Mouse (Mus musculus): ENCODE data around the gene Pcsk4.
"Not testable (repeated sequence)": the region's sequence is repeated elsewhere in the genome, so short reads cannot be mapped to it uniquely, and the experiment has no call there.

Gene Pcsk4

DNA sequence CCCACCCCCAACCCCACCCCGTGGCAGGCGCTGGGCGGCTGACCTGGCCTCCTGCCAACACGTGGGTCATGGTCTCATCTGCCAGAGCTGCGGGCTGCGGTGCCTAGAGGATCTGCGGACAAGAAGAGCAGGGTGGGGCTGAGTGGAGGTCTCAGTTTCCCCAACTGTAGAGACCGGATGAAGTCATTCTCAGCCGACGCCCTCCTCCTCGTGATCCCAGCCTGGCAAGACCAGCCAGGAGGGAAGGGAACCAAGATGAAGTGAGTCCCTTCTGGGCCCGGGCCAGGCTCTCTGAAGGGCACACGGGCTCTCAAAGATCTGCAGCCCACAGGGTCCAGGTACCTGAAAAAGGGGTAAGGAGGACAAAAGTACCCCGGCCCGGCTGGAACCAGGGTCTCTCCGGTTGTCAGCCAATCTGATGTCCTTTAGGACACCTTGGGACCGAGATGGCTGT lies 18.2 kb upstream of the Pcsk4 start:
- DNase-seq, result peak in 1 of 2 experiments; percentile 29

DNA sequence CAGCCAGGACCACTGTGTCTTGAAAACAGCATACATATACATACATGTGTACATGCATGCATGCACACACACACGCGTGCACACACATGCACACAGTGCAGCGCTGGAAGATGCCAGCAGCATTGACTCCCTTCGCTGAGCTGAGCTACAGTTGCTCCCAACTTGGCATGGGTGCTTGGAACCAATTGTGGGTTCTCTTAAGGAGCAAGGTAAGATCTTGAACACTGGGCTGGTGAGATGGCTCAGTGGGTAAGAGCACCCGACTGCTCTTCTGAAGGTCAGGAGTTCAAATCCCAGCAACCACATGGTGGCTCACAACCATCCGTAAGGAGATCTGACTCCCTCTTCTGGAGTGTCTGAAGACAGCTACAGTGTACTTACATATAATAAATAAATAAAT lies 16.6 kb upstream of the Pcsk4 start:
- not testable (repeated sequence) for DNase-seq

DNA sequence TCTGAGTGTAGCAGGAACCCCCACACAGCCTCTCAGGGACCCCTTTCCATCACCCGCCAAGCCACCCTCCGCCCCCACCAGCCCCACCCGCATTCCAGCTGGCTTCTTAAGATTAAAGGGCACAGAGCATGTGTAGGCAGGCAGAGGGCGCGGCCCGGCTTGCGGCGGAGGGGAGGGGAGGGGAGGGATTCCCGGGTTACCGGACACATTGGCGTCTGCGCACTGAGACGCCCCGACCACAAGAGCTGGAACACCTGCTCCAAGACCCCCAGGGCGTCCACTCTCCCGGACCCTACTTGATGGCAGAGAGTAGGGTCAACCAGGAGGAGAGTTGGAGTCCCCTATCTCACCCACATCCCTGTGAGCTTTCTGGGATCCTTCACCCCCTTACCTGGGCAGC lies 15.8 kb upstream of the Pcsk4 start:
- peak; percentile 41 to 55 for DNase-seq

DNA sequence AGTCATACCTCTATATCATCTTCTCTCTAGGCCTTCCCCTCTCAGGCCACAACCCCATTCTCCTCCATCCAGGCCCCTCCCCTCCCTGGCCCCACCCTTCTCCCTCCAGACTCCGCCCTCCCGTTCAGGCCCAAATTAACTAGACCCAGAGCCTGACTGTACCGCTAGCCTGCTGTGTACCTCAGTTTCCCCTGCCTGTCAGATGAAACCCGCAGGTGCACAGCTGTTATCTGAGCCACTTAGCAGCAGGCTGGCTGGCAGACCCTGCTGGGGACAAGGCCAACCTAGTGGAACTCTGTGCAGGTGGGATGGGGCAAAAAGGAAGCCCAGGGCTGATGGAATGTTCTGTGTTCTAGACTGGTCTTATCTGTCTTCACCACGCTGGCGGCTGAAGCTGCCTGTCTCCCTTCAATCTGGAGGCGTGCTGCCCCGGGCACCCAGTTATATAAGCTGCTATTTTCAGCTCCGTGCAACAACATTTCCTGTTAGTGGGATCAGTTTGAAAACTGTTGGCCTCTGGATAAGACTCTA lies 14.9 kb upstream of the Pcsk4 start:
- no peak for DNase-seq

DNA sequence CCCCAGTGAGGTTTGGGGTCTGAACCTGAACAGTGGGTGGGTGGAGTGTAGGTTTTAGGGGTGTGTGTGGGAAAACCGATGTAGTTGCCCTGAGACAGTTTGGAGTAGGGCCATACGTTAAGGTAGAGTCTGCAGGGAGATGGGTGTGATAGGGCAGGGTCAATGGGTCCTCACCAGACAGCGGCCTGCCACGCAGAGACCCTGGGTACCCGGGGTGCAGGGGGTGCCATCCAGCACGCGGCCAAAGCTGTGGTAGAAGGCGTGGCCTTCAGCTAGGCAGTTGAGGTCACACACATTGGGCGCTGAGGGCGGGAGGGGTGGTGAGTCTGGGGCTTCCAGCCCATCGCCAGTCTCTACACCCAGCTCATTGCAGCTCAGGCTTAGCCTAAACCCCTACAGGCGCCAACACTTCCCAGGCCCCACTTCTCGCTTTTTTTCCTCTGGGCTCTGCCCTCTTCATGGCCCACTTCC lies 14.2 kb upstream of the Pcsk4 start:
- DNase-seq, result no peak

DNA sequence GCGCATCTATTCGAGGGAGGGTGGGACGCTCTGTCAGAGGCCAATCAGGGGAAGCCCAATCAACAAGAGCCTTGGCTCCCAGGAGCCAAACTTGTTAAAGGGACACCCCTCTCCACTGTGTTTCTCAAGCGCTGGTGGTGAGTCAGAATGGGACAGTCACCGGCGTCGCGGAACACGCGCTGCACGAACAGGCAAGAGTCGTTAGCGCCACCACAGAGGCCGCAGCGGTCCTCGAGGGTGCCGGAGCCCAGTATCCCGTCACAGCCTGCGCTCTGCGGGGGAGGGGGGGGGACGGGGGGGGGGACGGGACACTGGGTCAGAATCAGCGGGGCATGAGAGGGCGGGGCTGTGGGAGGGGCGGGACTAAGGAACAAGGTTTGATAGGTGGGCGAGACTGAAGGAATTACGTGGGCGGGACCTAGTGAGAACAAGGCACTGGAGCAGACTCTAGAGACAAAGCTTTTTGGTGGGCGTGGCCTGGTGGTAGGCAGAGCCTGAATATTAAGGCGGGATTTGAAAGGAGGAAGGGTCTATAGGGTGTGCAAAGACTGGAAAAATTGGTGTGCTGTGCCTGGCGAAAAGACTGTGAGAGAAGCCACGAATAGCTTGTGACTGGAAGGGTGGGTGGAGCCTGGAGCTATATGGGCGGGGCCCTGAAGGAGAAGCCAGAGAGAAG lies 13.6 kb upstream of the Pcsk4 start:
- DNase-seq, result peak; percentile 74 to 84

DNA sequence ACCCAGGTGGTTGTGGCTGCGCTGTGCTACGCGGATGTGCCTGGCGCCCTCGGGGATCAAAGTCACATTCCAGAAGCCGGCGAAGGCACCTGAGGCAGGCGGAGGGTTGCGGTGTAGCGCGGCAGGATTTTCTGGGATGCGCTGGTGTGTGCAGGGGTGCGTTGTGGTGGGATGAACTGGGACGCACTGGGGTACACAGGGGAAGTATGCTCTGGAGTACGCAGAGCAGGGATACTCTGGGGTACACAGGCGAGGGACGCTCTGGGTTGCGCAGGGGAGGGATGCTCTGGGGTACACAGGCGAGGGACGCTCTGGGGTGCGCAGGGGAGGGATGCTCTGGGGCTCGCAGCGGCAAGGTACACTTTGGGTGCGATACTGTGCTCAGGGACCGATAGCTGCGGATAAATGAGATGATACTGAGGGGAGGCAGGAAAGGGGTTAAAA lies 13.0 kb upstream of the Pcsk4 start:
- DNase-seq, result no peak

DNA sequence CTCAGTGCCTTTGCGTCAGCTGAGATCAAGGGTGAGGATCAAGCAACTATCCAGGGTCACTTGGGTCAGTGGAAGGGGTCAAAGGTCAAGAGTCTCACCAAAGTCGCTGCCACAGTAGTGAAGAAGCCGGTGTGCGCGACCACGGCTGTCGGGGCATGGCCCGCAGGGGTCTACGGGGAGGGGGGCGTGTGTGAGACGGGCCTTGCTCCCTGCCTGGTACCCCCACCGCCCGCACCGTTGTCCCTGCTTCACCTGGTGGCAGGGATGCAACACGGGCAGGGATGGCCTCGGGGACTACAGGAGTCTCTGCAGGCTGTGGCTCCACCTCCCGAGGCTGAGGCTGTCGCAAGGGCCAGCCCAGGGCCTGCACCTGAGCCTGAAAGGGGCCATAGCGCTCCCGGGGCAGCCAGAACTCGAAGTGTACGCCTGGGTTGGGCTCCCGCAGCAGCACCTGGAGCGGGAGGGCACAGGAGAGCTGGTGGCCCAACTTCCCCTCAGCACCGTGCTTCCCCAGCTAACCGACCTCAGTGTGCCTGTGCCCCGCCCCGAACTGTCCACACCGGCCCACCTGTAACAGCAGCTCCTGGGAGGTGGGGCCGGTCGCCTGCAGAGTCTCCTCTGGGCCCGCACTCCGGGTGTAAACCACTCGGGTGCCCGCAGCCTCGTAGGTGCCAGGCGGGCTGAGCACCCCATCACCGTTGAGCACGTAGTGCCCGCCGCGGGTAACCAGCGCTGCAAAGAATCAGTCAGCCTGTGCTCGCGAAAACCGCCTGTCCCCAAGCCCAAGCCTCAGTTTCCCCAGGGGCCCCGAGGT lies 12.4 kb upstream of the Pcsk4 start:
- DNase-seq, result no peak

DNA sequence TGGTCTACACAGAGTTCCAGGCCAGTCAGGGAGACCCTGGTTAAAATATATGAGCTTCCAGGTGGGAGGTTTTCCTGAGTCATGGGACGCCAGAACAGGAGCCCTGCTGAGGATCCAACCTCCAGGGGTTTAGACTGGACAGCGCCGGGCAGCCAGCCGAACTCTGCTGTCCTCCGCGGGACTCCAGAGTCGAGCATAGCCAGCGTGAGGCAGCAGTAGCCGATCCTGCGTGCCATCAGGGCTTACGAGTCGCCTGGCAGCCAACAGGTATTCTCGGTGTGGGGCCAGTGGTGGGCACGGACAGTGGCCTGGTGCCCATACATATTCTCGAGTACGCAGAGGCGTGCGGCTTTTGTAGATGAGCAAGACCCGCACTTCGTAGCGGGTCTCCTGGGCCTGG lies 11.7 kb upstream of the Pcsk4 start:
- no peak for DNase-seq

DNA sequence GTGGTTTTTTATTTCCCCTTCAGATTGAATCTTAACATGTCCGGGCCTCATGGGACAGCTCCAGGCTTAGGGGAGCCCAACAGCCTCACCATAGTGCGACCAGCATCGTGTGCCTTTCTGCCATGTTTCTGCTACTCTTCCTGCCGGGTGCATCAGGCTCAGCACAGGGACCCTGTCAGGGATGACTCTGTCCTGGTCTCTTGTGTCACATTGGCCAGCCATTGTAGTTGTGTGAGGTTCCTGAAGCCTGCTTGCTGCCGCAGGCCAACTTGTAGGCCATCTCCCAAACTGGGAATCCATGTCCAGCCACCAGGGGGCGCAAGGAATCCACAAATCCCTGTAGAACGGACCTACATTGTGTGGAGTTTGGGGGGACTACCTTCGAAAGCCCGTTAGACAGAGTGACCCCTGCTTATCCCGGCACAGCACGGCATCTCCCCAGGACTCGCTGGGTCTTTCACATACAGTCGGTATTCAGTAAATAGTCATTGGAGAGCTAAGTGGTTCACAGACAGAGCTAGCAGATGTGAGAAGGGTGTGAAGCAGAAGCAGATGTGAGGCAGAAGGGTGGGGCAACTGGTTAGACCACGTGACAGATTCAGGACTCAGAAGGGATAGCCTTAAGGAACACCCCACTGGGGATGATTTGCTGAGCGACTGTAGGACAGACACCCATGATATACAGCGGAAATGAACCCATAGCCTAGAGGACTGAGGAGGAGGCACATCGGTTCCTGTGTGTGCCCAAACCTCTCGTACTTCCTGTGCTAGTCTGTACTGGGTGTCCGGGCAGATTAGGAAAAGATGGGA lies 10.8 kb upstream of the Pcsk4 start:
- DNase-seq, result peak; percentile 93

DNA sequence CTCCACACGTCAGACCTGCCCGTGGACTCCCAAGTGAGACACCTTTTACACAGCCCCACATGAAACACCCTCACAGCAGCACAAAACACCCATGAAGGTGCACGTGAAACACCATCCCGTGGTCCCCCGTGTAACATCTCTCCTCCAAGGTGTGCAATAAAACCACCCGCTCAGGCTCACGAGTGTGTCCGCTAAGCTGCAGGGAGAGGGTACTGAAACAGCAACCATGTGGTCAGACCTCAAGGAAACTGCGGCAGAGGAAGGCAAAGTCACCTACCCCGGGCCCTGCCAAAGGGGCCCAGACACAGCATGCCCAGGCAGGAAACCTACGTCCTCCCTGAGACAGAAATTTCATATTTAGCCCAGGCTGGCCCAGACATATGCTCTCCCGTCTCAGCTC lies 7.0 kb upstream of the Pcsk4 start:
- DNase-seq, result no peak

DNA sequence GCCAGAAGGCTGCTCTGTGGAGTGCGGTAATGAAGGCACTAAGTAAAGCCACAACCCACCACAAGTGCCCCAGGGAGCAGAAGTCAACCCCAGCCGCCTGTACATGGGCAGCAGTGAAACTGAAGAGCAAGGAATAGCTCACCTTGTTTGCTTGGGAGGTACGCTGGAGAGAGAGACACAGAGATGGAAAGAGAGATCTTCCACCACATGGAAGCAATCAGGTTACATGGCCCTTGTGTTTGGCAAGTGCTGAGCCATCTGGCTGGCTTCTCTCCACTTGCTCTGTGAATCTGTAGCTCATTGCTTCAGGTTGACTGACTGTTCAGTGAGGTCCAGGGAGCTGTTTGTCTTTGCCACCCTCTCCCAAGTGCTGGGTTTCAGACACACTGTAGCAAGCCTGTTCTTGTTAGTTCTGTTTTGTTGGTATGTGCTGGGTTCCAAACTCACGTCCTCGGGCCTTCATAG lies 3.3 kb upstream of the Pcsk4 start:
- DNase-seq, result no peak

DNA sequence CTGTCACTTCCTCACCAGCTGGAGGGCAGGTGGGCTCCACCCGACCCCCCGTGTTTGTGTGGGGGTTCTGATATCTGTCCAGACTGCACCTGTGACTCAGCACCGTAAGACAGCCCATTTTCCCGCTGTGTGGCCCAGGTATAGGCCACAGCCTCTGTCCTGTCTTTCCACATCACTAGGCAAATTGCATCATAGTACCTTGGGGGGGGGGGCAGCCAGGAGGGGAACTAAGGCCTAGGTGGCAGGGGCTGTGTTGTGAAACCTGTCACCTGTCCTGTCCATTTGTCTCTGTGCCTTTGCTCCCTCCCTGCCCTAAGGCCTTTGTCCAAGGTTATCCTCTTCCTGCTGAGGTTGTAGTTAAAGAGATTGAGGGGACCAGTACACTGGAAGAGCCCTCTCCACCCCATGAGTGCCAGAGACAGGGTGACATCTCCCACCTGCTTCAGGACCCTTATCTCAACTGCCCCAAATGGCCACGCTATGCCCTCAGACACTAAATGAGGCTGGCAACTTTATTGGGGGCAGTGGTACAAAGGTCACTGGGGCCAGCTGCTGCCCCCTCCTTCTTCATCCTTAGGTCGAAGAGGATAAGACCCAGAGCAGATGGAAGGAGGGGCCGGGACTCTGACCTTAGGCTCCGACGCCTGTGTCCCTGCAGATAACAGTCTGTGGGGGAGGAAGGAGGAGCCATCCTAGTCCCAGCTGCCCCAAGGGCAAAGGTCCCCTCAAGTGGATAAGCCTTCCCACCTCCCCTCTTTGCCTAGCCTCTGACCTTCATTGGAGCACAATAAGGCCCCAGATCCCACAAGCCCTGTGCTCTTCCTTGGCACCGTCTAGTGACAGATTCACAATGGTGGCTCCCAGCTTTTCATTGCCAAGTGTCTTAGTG lies 2.6 kb upstream of the Pcsk4 start:
- DNase-seq, result no peak

DNA sequence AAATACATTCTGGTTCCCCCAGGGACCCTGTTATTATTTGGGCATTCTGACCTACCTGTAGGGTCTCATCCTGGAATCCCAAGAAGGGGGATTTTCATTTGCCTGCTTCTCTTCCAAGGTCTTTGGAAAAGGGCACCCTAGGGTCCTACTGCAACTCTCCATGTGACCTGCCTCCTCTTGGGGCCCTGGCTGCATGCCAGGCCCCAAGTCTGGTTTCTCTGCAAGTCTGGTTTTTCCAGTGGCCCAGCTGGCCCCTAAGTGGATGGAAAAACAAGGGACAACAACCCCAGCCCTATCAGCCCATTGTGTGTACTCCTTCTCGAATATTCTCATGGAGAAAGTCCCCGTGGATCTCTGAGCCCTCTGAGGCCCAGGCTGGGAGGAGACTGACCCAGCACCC lies 1.6 kb upstream of the Pcsk4 start:
- DNase-seq, result no peak

DNA sequence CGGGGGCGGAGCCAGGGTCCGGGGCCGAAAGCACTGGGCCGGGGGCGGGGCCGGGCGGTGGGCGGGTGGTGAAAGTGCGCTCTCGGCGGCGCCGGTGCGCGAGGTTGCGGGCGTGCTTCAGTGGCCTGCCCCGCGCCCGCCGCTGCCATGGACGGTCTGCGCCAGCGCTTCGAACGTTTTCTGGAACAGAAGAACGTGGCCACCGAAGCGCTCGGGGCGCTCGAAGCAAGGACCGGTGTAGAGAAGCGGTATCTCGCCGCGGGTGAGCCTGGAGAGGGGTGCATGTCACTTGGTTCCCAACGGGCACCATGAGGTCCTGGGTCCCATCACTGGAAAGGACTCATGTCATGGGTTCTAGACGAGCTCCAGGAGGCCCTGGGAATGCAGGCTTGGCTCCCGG lies 786 bp upstream of the Pcsk4 start:
- no peak for DNase-seq

DNA sequence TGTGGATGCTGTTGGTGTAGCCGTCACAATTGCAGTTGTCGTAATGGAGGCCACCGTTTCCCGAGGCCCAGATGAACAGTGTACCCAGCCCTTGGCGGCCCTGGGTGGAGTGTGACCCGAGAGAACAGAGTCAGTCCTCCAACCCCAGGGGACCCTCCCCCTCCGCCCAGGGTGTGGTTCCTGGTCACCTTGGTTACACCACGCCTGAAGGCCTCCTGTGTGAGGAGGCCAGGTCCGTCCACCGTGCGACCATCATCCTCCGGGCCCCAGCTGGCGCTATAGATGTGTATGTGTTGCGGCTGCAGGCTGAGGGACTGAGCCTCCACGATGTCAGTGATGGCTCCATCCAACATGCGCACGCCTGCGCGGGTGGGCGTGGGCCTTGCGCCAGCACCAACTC lies 4.3 kb downstream of the Pcsk4 start:
- no peak for DNase-seq

DNA sequence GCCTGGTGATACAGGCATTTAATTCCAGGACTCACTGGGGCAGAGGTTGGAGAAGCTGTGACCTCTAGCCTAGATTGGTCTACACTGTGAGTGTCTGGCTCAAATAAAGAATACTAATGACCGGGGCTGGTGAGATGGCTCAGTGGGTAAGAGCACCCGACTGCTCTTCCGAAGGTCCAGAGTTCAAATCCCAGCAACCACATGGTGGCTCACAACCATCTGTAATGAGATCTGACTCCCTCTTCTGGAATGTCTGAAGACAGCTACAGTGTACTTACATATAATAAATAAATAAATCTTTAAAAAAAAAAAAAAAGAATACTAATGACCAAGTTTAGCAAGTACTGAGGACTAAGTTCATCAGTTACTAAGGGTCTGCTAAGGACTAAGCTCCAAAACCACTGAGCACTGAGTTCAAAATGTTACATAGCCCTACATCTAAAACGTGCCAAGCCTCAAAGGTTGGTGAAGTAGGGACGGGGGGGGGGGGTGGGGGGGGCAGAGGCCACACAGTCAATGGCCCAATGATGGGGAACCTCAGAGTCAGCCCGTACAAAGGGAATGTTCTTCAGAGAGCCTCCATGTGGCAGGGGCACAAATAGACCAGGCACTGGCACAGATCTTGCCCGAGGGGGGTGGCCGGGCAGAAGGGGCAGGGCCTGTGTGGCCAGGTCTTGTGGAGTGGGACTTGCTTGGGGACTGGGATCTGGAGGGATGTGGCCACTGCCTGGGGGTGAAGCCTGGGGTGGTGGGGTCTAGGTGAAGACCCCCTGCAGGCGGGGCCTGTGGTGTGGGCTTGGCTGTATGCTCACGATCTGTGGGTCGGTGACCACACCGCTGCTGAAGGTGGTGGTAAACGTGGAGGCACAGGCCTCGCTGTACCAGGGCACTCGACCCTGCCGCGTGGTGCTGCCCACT lies 4.9 kb downstream of the Pcsk4 start:
- no peak for DNase-seq

DNA sequence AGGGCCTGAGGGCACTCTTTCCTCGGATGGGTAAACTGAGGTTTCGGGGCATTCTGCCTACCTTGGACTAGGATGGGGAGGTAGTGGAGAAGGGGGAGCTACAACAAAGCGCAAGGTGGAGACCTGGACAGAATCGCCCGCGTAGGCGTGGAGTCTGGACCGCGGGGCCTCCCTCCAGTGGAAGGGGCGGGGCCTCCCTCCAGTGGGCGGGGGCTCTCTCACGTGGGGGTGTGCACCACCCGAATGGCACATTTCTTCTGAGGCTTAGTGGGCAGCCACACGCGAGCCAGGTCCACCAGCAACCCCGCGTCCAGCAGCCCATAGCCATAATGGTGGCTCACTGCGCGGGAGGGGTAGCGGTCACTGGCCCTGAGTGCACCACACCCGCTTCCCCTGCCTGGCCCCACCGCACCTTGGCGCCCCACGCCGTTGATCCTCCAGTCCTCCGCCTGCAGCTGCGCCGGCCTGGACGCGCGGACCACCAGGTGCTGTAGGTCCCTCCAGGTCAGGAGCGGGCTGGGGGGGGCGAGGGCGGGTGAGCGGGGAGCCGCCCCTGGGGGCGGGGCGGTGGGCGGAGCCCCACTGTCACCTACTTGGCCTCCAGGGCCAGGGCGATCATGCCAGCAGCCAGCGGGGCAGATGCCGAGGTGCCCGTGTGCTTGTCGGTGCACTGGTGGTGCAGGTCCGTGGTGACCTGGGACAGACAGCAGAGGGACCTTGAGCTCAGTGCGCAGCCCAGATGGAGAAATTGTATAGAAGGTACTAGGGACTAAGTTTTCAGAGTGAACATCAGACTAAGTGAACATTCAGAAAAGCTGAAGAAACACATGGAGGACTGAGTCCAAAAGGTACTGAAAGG lies 5.8 kb downstream of the Pcsk4 start:
- peak; percentile 80 to 86 for DNase-seq

DNA sequence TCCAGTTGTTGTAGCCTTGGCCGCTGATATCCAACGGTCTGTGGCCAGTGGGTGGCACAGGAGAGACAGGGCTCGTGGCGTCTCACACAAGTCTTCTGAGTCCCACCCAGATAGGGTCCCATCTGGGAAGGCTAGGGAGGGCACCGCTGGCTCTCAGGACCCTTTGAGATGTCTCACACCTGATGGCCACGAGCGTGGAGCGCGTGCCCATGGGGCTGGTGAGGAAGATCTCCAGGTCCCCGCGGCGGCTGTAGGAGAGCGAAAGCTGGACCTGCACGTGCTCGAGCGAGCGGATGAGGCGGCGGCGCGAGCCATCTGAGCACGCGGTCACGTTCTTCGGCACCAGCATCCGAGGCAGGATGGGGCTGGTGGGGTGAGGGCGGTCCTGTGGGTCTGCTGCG lies 6.5 kb downstream of the Pcsk4 start:
- peak; percentile 51 to 67 for DNase-seq
